Mouse (Mus musculus): Measurements from ENCODE around the gene Cyp2e1. TPM values are rescaled to one million over a fixed set of nuclear protein-coding genes. Genes with fewer than 3 reads are reported as not detected.
"Not testable (repeated sequence)": the region's sequence is repeated elsewhere in the genome, so short reads cannot be mapped to it uniquely, and the experiment has no call there.

Cyp2e1 gene
- polyA plus RNA-seq, 2 experiments: 0.07 to 0.17 TPM

DNA sequence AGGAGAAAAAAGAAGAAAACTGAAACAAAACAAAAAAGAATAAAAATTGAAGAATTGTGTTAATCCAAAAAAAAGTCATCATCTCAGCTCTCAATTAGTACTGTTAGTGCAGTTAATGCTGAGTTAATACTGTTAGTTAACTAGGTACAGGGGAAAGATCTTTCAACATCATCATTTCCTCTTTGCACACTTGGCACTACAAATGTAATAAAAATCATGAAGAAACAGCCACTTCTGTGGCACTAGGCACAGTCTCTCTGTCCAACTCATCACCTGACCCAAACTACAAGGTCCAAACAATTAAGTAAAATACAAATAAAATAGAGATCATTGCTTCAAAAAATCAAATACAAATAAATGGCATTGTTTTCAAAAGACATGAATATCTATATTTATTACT, 2.9 kb upstream of the Cyp2e1 start:
- Histone ChIP-seq H3K4me2 (ENCODE audit: low read depth) (no peak overlapping the region), H3K4me1 (replicated peaks; ENCODE audit: control insufficient read depth in 2 of 2, insufficient read depth in 2 of 2, low read length in 1 of 2) (peaks cover 0 to 3% of the 10 kb centered on the region in 2 experiments; a peak in 2 of 4 replicates), H3K27ac (no peak overlapping the region), H3K9me3 (ENCODE audit: control insufficient read depth, low read length) (no peaks in the 10 kb centered on the region), H3K27me3 (ENCODE audit: control insufficient read depth, insufficient read depth, low read length) (no peaks in the 10 kb centered on the region), H3K4me3 (ENCODE audit: insufficient read depth in 1 of 2, low read depth in 2 of 2, low read length in 2 of 2) (no peak overlapping the region), H3K9ac (replicated peaks) (no peak overlapping the region), H3K36me3 (replicated peaks; ENCODE audit: control insufficient read depth, insufficient read depth, low read depth) (no peaks in the 10 kb centered on the region)
- DNase-seq (ENCODE audit: low read depth in 3 of 3, low spot score in 3 of 3) (no peak), ATAC-seq (ENCODE audit: insufficient read depth) (no peak)
- no peak for TF ChIP-seq CTCF (IDR thresholded peaks at IDR 0.05; ENCODE audit: low read depth)
- no peak for TF ChIP-seq EP300 (IDR thresholded peaks at IDR 0.05; ENCODE audit: low read depth)

DNA sequence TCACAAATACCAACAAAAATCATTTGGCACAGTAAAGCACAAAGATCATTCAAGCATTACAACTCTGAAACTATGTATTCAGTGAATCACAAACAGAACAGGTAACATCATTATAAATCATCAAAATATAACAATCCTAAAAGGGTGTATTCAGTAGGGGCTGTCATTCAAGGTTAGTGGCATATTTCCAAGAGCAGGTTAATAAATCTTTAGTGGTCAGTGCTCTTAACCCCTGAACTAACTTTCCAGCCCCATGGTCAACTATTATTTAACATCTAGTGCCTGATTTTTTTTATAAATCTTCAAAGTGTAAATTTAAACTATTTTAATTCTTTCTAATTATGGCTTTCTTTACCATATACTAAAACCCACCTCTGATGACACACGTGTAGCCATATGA, 1.9 kb downstream of the Cyp2e1 start:
- DNase-seq (ENCODE audit: low read depth in 3 of 3, low spot score in 3 of 3); H3K4me2 ChIP-seq (ENCODE audit: low read depth); ATAC-seq (ENCODE audit: insufficient read depth); H3K27me3 ChIP-seq (ENCODE audit: control insufficient read depth, insufficient read depth, low read length); H3K36me3 ChIP-seq (replicated peaks; ENCODE audit: control insufficient read depth, insufficient read depth, low read depth); H3K4me1 ChIP-seq (replicated peaks; ENCODE audit: control insufficient read depth in 2 of 2, insufficient read depth in 2 of 2, low read length in 1 of 2); H3K4me3 ChIP-seq (ENCODE audit: insufficient read depth in 1 of 2, low read depth in 2 of 2, low read length in 2 of 2); H3K9ac ChIP-seq (replicated peaks); H3K27ac ChIP-seq; H3K9me3 ChIP-seq (ENCODE audit: control insufficient read depth, low read length): not testable (repeated sequence)
- WGBS (ENCODE audit: insufficient replicate concordance): 28% methylated on average over 1 of the region's 1 CpGs

DNA sequence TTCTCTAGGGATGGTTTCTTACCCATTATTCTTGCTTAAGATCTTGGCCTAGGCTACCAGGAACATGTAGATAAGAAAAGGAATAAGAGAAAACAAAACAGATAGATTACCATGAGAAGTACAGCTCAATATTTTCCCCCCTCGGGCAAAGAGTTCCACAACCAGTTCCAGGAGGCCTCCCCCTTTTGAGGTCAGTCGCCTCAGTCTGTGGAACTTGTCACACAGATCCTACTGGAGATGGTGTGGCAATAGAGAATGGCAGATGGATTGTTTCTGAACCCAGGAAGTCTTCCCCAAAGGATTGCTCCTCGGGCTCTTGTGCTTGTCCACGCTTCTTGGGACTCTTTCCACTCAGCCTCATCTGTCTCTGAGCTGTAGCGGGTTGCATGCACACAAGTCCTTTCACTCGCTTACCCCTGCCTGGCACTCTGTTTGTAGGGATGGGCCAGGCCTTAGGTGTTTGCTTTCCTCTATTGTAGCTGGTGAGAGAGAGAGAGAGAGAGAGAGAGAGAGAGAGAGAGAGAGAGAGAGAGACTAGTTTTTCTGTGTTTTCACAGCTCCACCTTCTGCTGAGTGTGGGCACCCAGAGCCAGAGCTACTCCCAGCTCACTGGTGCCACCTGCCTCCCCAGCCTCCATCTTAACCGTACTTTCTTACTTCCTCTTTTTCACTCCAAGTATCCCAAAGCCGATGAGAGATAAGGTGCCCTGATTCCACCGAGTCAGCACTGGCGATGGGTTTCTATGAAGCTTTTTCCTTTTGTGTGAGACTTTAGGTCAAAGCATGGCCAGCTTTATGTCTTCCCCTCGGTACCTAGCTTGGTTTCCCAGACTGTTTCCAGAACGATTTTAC, 2.6 kb downstream of the Cyp2e1 start:
- no peak overlapping the region for H3K4me3 ChIP-seq (ENCODE audit: insufficient read depth in 1 of 2, low read depth in 2 of 2, low read length in 2 of 2)
- H3K27ac ChIP-seq: no peak overlapping the region
- no peak overlapping the region for H3K9ac ChIP-seq (replicated peaks)
- no peak for TF ChIP-seq EP300 (IDR thresholded peaks at IDR 0.05; ENCODE audit: low read depth)
- no peak for TF ChIP-seq CTCF (IDR thresholded peaks at IDR 0.05; ENCODE audit: low read depth)
- H3K27me3 ChIP-seq (ENCODE audit: control insufficient read depth, insufficient read depth, low read length): no peaks in the 10 kb centered on the region
- H3K36me3 ChIP-seq (replicated peaks; ENCODE audit: control insufficient read depth, insufficient read depth, low read depth): no peaks in the 10 kb centered on the region
- DNase-seq (ENCODE audit: low read depth in 3 of 3, low spot score in 3 of 3) (no peak), ATAC-seq (ENCODE audit: insufficient read depth) (no peak)
- whole genome bisulfite sequencing (ENCODE audit: insufficient replicate concordance): 41% methylated on average over 12 of the region's 12 CpGs
- H3K4me2 ChIP-seq (ENCODE audit: low read depth): no peak overlapping the region
- H3K4me1 ChIP-seq (replicated peaks; ENCODE audit: control insufficient read depth in 2 of 2, insufficient read depth in 2 of 2, low read length in 1 of 2): no peaks in the 10 kb centered on the region
- H3K9me3 ChIP-seq (ENCODE audit: control insufficient read depth, low read length): no peaks in the 10 kb centered on the region

DNA sequence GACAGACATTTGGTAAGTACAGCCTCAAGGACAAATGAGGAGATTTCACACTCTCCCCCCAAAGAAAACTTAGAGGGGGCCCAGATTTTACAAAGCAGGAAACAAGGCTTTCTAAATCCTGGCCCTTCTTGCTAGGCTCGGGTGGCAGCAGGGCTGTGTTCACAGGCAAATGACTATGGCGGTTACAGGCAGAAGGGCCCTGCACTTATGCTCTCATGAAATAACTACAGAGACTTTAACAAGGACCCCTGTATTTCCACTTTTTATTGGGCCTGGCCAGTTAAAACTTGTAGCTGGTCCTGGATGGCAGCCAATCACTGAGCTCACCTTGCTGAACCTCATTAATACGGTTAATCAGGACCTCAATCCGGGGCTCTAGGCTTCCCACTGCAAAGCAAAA, 17.0 kb downstream of the Cyp2e1 start:
- Histone ChIP-seq H3K9ac (replicated peaks) (no peak overlapping the region), H3K4me1 (replicated peaks; ENCODE audit: control insufficient read depth in 2 of 2, insufficient read depth in 2 of 2, low read length in 1 of 2) (no peaks in the 10 kb centered on the region), H3K27ac (no peak overlapping the region), H3K9me3 (ENCODE audit: control insufficient read depth, low read length) (no peaks in the 10 kb centered on the region), H3K27me3 (ENCODE audit: control insufficient read depth, insufficient read depth, low read length) (no peaks in the 10 kb centered on the region), H3K4me3 (ENCODE audit: insufficient read depth in 1 of 2, low read depth in 2 of 2, low read length in 2 of 2) (no peak overlapping the region), H3K36me3 (replicated peaks; ENCODE audit: control insufficient read depth, insufficient read depth, low read depth) (no peaks in the 10 kb centered on the region), H3K4me2 (ENCODE audit: low read depth) (no peak overlapping the region)
- TF ChIP-seq CTCF (IDR thresholded peaks at IDR 0.05; ENCODE audit: low read depth) (no peak), EP300 (IDR thresholded peaks at IDR 0.05; ENCODE audit: low read depth) (no peak)
- ATAC-seq (ENCODE audit: insufficient read depth): no peak
- DNase-seq (ENCODE audit: low read depth in 3 of 3, low spot score in 3 of 3): no peak
- 59% methylated on average over 4 of the region's 4 CpGs for WGBS (ENCODE audit: insufficient replicate concordance)

DNA sequence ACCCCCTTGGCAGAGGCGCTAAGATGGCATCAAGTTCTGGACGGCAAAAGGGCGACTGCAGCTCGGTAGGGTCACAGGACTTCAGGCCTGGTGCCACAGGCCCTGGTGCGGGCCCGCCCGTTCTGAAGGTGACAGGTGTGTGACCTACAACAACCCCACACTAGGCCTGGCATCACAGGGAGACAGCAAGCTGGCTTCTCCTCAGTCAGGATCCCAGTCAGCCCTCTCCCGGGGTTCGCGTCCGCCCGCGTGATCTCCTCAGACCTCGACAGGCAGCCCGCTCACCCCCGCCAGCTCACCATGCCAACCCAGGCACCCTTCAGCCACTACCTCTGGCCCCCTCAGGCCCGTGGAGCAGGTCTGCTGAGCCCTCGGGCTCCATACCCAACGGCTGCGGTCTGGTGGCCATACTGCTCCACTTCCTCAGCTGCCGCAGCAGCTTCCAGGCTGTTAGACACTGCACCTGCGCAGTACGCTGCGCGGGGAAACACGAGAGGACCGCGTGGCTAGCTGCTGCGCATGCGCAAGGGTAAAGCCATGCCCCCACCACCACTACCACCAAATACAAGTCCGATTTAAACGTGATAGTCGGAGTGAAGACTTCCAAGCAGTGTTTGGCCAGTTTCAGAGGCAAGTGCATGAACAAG, 24.0 kb downstream of the Cyp2e1 start, which contains the start of gene Syce1:
Gene Syce1 (minus strand): TSS at position 447 of the 647 bp plus-strand sequence.
- no peak for DNase-seq (ENCODE audit: low read depth in 3 of 3, low spot score in 3 of 3)
- Histone ChIP-seq H3K4me1 (replicated peaks; ENCODE audit: control insufficient read depth in 2 of 2, insufficient read depth in 2 of 2, low read length in 1 of 2) (no peaks in the 10 kb centered on the region), H3K27ac (no peak within 1 kb of the TSS), H3K4me2 (ENCODE audit: low read depth) (no peak within 1 kb of the TSS), H3K27me3 (ENCODE audit: control insufficient read depth, insufficient read depth, low read length) (no peaks in the 10 kb centered on the region), H3K9ac (replicated peaks) (no peak within 1 kb of the TSS), H3K4me3 (ENCODE audit: insufficient read depth in 1 of 2, low read depth in 2 of 2, low read length in 2 of 2) (no peak within 1 kb of the TSS), H3K36me3 (replicated peaks; ENCODE audit: control insufficient read depth, insufficient read depth, low read depth) (no peaks in the 10 kb centered on the region), H3K9me3 (ENCODE audit: control insufficient read depth, low read length) (no peaks in the 10 kb centered on the region)
- no peak for ATAC-seq (ENCODE audit: insufficient read depth)
- no peak for TF ChIP-seq EP300 (IDR thresholded peaks at IDR 0.05; ENCODE audit: low read depth)
- no peak for TF ChIP-seq CTCF (IDR thresholded peaks at IDR 0.05; ENCODE audit: low read depth)
- WGBS (ENCODE audit: insufficient replicate concordance): 68% methylated on average over 33 of the region's 33 CpGs

Data from liver, embryonic 14.5 days (tissue).